Mouse (Mus musculus) cerebellum, adult 2 months (tissue): ENCODE measurements around the gene Gm21962. TPM values are rescaled to one million over a fixed set of nuclear protein-coding genes. Genes with fewer than 3 reads are reported as not detected.
A peak's percentile ranks its signal among the peaks of the same experiment; 100 is the strongest.
"Not testable (repeated sequence)": the region's sequence is repeated elsewhere in the genome, so short reads cannot be mapped to it uniquely, and the experiment has no call there.

Experiments used
- DNase-seq, 2 experiments: peaks; one replicate each; pipeline ENCODE4 v3.0.0; 2021
- H3K27ac ChIP-seq: fragments of 200-500 bp; 2 replicates; pipeline ENCODE4 v1.5.1; 2012; ENCODE audit warnings: low read length, control low read depth, inconsistent platforms; ENCODE audit not compliant: insufficient read depth
- H3K27me3 ChIP-seq: fragments of 200-500 bp; 2 replicates; pipeline ENCODE4 v1.6.1; 2012; ENCODE audit warnings: inconsistent platforms, mild to moderate bottlenecking, low read length, moderate library complexity; ENCODE audit not compliant: control insufficient read depth, insufficient read depth
- H3K4me1 ChIP-seq: fragments of 200-500 bp; 2 replicates; pipeline ENCODE4 v1.6.1; 2011; ENCODE audit warnings: low read length; ENCODE audit not compliant: control insufficient read depth, insufficient read depth
- H3K4me3 ChIP-seq: fragments of 200-500 bp; replicated peaks from 2 replicates; pipeline ENCODE3; 2011; ENCODE audit warnings: mild to moderate bottlenecking, low read depth, low read length, control low read depth; ENCODE audit not compliant: insufficient read depth
- CTCF ChIP-seq: fragments of 200-500 bp; IDR thresholded peaks from 2 replicates; pipeline ENCODE4 v1.5.1; 2011; ENCODE audit warnings: low read depth, mild to moderate bottlenecking, control low read depth, low read length, moderate library complexity, borderline replicate concordance; ENCODE audit not compliant: insufficient read depth
- POLR2A ChIP-seq: fragments of 200-500 bp; IDR thresholded peaks from 2 replicates; pipeline ENCODE4 v1.6.1; 2011; ENCODE audit warnings: low read length, control low read depth, borderline replicate concordance; ENCODE audit not compliant: insufficient read depth
- WGBS: fragments of 180-500 bp; shearing (Covaris S2); methylation state at CpG from one replicate; pipeline ENCODE4 v1.1.7; 2018; 5-methylcytosine and 5-hydroxymethylcytosine counted together
- polyA plus RNA-seq: library from polyadenylated mRNA; depleted of rRNA; stranded (reverse); fragments of >200 nt; gene quantifications from 2 replicates; pipeline ENCODE4 v1.2.3, GENCODE M21; 2012; rRNA removed

Gm21962 gene
- polyA plus RNA-seq: not detected in 2 replicates

- not testable (repeated sequence) for DNase-seq, H3K27me3 ChIP-seq, H3K4me3 ChIP-seq, H3K27ac ChIP-seq, H3K4me1 ChIP-seq
- no CpG with 5 or more reads among the region's 3 CpGs for WGBS
These were observed at the start of gene Gm21962 for GRCm38 (mm10) chr3:137671224-137671623. Gene Gm21962 (plus strand): TSS chr3:137671524.

GRCm38 (mm10) chr3:137622091-137622490 is 49.2 kb upstream of the Gm21962 start:
- TF ChIP-seq POLR2A: no peak
- Histone ChIP-seq H3K27ac (no peak overlapping the region), H3K27me3 (no peaks in the 10 kb centered on the region; the same call in 1 of the 2 replicates), H3K4me3 (no peak overlapping the region), H3K4me1 (peaks cover 3% of the 10 kb centered on the region; the same call in 1 of the 2 replicates)
- WGBS: 79% methylated on average over 6 of the region's 6 CpGs
- DNase-seq: no peak

- Histone ChIP-seq H3K27ac (no peak overlapping the region), H3K27me3 (no peaks in the 10 kb centered on the region; the same call in 1 of the 2 replicates), H3K4me3 (peak overlapping the region; percentile 9), H3K4me1 (peaks cover 3% of the 10 kb centered on the region; the same call in 1 of the 2 replicates)
- 22% methylated on average over 14 of the region's 14 CpGs for WGBS
- TF ChIP-seq CTCF (no peak), POLR2A (no peak)
- DNase-seq: peak in 1 of 2 experiments; percentile 10
These were observed 48.3 kb upstream of the Gm21962 start for GRCm38 (mm10) chr3:137622895-137623580.

- no peak overlapping the region for H3K27ac ChIP-seq
- H3K4me3 ChIP-seq: peak overlapping the region; percentile 43
- H3K4me1 ChIP-seq: peaks cover 3% of the 10 kb centered on the region; the same call in 1 of the 2 replicates
- H3K27me3 ChIP-seq: no peaks in the 10 kb centered on the region; the same call in 1 of the 2 replicates
- TF ChIP-seq CTCF (no peak), POLR2A (no peak)
- 2% methylated on average over 47 of the region's 47 CpGs for WGBS
- DNase-seq: peak; percentile 15 to 25
These were observed 47.6 kb upstream of the Gm21962 start for GRCm38 (mm10) chr3:137623581-137624362.

GRCm38 (mm10) chr3:137625054-137625453 is 46.3 kb upstream of the Gm21962 start:
- no peak overlapping the region for H3K4me3 ChIP-seq
- TF ChIP-seq POLR2A: no peak
- no peak for TF ChIP-seq CTCF
- no peaks in the 10 kb centered on the region; the same call in 1 of the 2 replicates for H3K27me3 ChIP-seq
- H3K27ac ChIP-seq: no peak overlapping the region
- WGBS: 62% methylated on average over 5 of the region's 5 CpGs
- peak in 1 of 2 experiments; percentile 14 for DNase-seq
- H3K4me1 ChIP-seq: peaks cover 3% of the 10 kb centered on the region; the same call in 1 of the 2 replicates

- Histone ChIP-seq H3K27ac (no peak overlapping the region), H3K4me1 (no peaks in the 10 kb centered on the region), H3K4me3 (no peak overlapping the region), H3K27me3 (no peaks in the 10 kb centered on the region)
- no peak for DNase-seq
- TF ChIP-seq CTCF: no peak
- TF ChIP-seq POLR2A: no peak
- 80% methylated on average over 10 of the region's 10 CpGs for WGBS
These were observed 37.6 kb upstream of the Gm21962 start for GRCm38 (mm10) chr3:137633726-137634125.

GRCm38 (mm10) chr3:137636571-137636970 is 34.8 kb upstream of the Gm21962 start:
- Histone ChIP-seq H3K27ac (no peak overlapping the region), H3K4me3 (no peak overlapping the region), H3K4me1 (no peaks in the 10 kb centered on the region), H3K27me3 (no peaks in the 10 kb centered on the region)
- WGBS: 93% methylated on average over 4 of the region's 4 CpGs
- TF ChIP-seq CTCF (no peak), POLR2A (no peak)
- no peak for DNase-seq

GRCm38 (mm10) chr3:137641238-137641637 is 30.1 kb upstream of the Gm21962 start:
- no peak for DNase-seq
- Histone ChIP-seq H3K27me3 (no peaks in the 10 kb centered on the region; the same call in 1 of the 2 replicates), H3K4me3 (no peak overlapping the region), H3K4me1 (no peaks in the 10 kb centered on the region), H3K27ac (no peak overlapping the region)
- 83% methylated on average over 5 of the region's 5 CpGs for WGBS
- TF ChIP-seq POLR2A: no peak
- TF ChIP-seq CTCF: no peak
